Mouse (Mus musculus) kidney, postnatal 0 days (tissue): Measurements from ENCODE around the gene Slc9a9. TPM values are rescaled to one million over a fixed set of nuclear protein-coding genes. Genes with fewer than 3 reads are reported as not detected.

Source experiments
- ATAC-seq: fragments of 200-750 bp; cut with Nextera tagmentation; replicated peaks from 2 replicates; pipeline ENCODE4 v1.8.0; 2017; ENCODE audit warnings: low read depth, moderate number of reproducible peaks, moderate TSS enrichment, moderate library complexity; ENCODE audit not compliant: low FRiP score
- DNase-seq: peaks from one replicate; pipeline ENCODE4 v3.0.0-alpha.2; 2016; ENCODE audit warnings: low spot score
- H3K27ac ChIP-seq: fragments of 300-500 bp; sonication (generic); 2 replicates; pipeline ENCODE4 v1.5.1; 2014; ENCODE audit warnings: mild to moderate bottlenecking
- H3K27me3 ChIP-seq: fragments of 300-500 bp; sonication (generic); 2 replicates; pipeline ENCODE4 v1.6.1; 2014; ENCODE audit warnings: low read length, mixed read lengths; ENCODE audit not compliant: insufficient read depth
- H3K36me3 ChIP-seq: fragments of 300-500 bp; sonication (generic); 2 replicates; pipeline ENCODE4 v1.6.1; 2014; ENCODE audit warnings: low read length, mixed read lengths; ENCODE audit not compliant: insufficient read depth
- H3K4me1 ChIP-seq: fragments of 300-500 bp; sonication (generic); replicated peaks from 2 replicates; pipeline ENCODE4 v1.6.1; 2014; ENCODE audit warnings: antibody characterized with exemption, low read length, mixed read lengths; ENCODE audit not compliant: insufficient read depth
- H3K4me2 ChIP-seq: fragments of 300-500 bp; sonication (generic); 2 replicates; pipeline ENCODE4 v1.6.1; 2014; ENCODE audit warnings: mild to moderate bottlenecking, low read length, moderate library complexity, mixed read lengths
- H3K4me3 ChIP-seq: fragments of 300-500 bp; sonication (generic); replicated peaks from 2 replicates; pipeline ENCODE4 v1.5.1; 2014; ENCODE audit warnings: low read depth, low read length
- H3K9ac ChIP-seq: fragments of 300-500 bp; sonication (generic); 2 replicates; pipeline ENCODE4 v1.6.1; 2014; ENCODE audit warnings: low read depth, low read length
- H3K9me3 ChIP-seq: fragments of 300-500 bp; sonication (generic); replicated peaks from 2 replicates; pipeline ENCODE4 v1.6.1; 2016; ENCODE audit warnings: low read length, inconsistent platforms, mixed read lengths
- CTCF ChIP-seq: IDR thresholded peaks from 2 replicates; pipeline ENCODE4 v1.5.1; 2016; ENCODE audit warnings: antibody characterized with exemption, low read depth, mild to moderate bottlenecking, moderate library complexity
- WGBS: fragments of 180-500 bp; shearing (Covaris S2); extraction: QIAGEN DNeasy Blood & Tissue Kit; methylation state at CpG from one replicate; pipeline ENCODE4 v1.1.7; 2014; 5-methylcytosine and 5-hydroxymethylcytosine counted together
- polyA plus RNA-seq: library from polyadenylated mRNA; unstranded; fragments of >200 nt; fragmentation: Nextera tagmentation; extraction: Ambion mirVana; gene quantifications from 2 replicates; pipeline ENCODE4 v1.2.1, GENCODE M21; 2015

The Slc9a9 gene
- polyA plus RNA-seq, 1 experiment from 2014 or later: 2.6 TPM

DNA sequence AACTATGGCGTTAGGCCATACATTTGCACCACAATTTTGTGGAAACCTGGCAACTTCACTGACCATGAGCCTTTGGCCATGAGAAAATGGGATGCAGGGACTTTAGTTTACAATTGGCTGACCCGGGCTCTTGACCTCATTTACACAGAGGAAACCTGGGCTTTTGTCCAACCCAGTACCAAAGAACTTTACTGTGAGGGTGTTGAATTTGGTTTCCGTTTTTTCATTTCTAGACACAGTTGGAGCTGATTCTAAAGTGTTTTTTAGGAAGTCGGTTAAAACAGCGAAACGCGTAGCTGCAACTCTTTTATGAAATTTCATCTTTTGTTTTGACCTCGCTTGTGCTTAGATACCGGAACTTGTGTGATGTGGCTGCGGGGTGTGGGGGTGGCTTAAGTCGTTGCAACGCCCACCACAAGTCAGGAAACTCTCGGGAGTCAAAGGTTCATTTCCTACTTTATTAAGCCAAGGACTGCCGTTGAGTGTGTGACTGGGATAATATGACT lies 402.8 kb downstream of the Slc9a9 start:
- no peaks in the 10 kb centered on the region for H3K9me3 ChIP-seq
- DNase-seq (peak; percentile 64), ATAC-seq (0 out of 2 replicates have a peak, but pooled peaks have one; percentile 33)
- no peaks in the 10 kb centered on the region for H3K27me3 ChIP-seq
- no peaks in the 10 kb centered on the region for H3K36me3 ChIP-seq
- H3K27ac ChIP-seq: 0 out of 2 replicates have a peak overlapping the region, but pooled peaks have one; percentile 15
- peaks cover 8% of the 10 kb centered on the region for H3K4me1 ChIP-seq
- no peak overlapping the region for H3K9ac ChIP-seq
- H3K4me3 ChIP-seq: no peak overlapping the region
- WGBS: 47% methylated on average over 14 of the region's 14 CpGs
- H3K4me2 ChIP-seq: no peak overlapping the region
- TF ChIP-seq CTCF: no peak

DNA sequence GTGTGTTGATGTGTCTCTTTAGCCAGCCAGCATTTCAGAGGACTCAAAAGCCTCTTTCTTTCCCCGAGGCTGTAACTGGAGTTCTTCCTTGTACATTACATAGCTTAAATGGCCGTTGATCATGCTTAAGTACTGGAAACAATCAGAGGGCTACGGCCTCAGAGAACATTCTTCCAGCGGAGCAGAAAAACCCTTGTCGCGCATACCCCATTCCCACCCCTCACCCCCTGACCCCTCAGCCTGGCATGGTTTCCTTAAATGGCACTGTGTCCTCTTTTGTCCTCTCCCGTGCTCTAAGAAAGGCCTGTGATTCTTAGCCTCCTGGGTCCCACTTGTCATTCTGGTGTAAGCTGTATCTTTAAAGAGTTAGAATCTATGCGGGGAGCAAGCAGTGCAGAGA lies 404.0 kb downstream of the Slc9a9 start:
- H3K27ac ChIP-seq: no peak overlapping the region
- H3K27me3 ChIP-seq: no peaks in the 10 kb centered on the region
- no peaks in the 10 kb centered on the region for H3K9me3 ChIP-seq
- H3K4me1 ChIP-seq: peaks cover 8% of the 10 kb centered on the region
- no peak overlapping the region for H3K4me2 ChIP-seq
- no peak for TF ChIP-seq CTCF
- 29% methylated on average over 8 of the region's 8 CpGs for WGBS
- peak; percentile 4 for DNase-seq
- no peaks in the 10 kb centered on the region for H3K36me3 ChIP-seq
- H3K9ac ChIP-seq: no peak overlapping the region
- no peak for ATAC-seq
- H3K4me3 ChIP-seq: no peak overlapping the region

GRCm38 (mm10) chr9:95075856-95076255 lies 406.1 kb downstream of the Slc9a9 start:
- no peak for TF ChIP-seq CTCF
- Histone ChIP-seq H3K4me3 (no peak overlapping the region), H3K9ac (no peak overlapping the region), H3K4me1 (peaks cover 8% of the 10 kb centered on the region), H3K27ac (no peak overlapping the region), H3K4me2 (no peak overlapping the region), H3K9me3 (no peaks in the 10 kb centered on the region), H3K36me3 (no peaks in the 10 kb centered on the region), H3K27me3 (no peaks in the 10 kb centered on the region)
- ATAC-seq (no peak), DNase-seq (no peak)
- WGBS: 38% methylated on average over 12 of the region's 12 CpGs

- no peak overlapping the region for H3K27ac ChIP-seq
- H3K36me3 ChIP-seq: no peaks in the 10 kb centered on the region
- no peak for TF ChIP-seq CTCF
- no peak for DNase-seq
- WGBS: 76% methylated on average over 5 of the region's 5 CpGs
- H3K4me1 ChIP-seq: 0 out of 2 replicates have a peak, but pooled peaks cover 3% of the 10 kb centered on the region
- no peaks in the 10 kb centered on the region for H3K27me3 ChIP-seq
- H3K4me2 ChIP-seq: no peak overlapping the region
- H3K9ac ChIP-seq: no peak overlapping the region
- H3K9me3 ChIP-seq: no peaks in the 10 kb centered on the region
- H3K4me3 ChIP-seq: no peak overlapping the region
- no peak for ATAC-seq
Measured at GRCm38 (mm10) chr9:95077938-95078337, 408.2 kb downstream of the Slc9a9 start.

- no peak overlapping the region for H3K4me2 ChIP-seq
- no peak for TF ChIP-seq CTCF
- no peaks in the 10 kb centered on the region for H3K36me3 ChIP-seq
- H3K27me3 ChIP-seq: no peaks in the 10 kb centered on the region
- H3K4me1 ChIP-seq: no peaks in the 10 kb centered on the region
- ATAC-seq (no peak), DNase-seq (no peak)
- no peaks in the 10 kb centered on the region for H3K9me3 ChIP-seq
- H3K4me3 ChIP-seq: no peak overlapping the region
- H3K9ac ChIP-seq: no peak overlapping the region
- 60% methylated on average over 3 of the region's 3 CpGs for WGBS
- H3K27ac ChIP-seq: no peak overlapping the region
Measured at GRCm38 (mm10) chr9:95078626-95079025, 408.9 kb downstream of the Slc9a9 start.

GRCm38 (mm10) chr9:95079951-95080350 lies 410.2 kb downstream of the Slc9a9 start:
- no peaks in the 10 kb centered on the region for H3K27me3 ChIP-seq
- no peak overlapping the region for H3K4me3 ChIP-seq
- no peak overlapping the region for H3K9ac ChIP-seq
- no peak for TF ChIP-seq CTCF
- peak; percentile 50; the same call in 1 of the 2 replicates for ATAC-seq
- DNase-seq: peak; percentile 24
- H3K4me1 ChIP-seq: no peaks in the 10 kb centered on the region
- H3K4me2 ChIP-seq: no peak overlapping the region
- H3K9me3 ChIP-seq: no peaks in the 10 kb centered on the region
- no peak overlapping the region for H3K27ac ChIP-seq
- H3K36me3 ChIP-seq: no peaks in the 10 kb centered on the region
